Mouse (Mus musculus) intestine, embryonic 14.5 days (tissue): ENCODE results near the gene Fchsd2. TPM values are rescaled to one million over a fixed set of nuclear protein-coding genes. Genes with fewer than 3 reads are reported as not detected.

Experiments
- ATAC-seq: fragments of 200-750 bp; cut with Nextera tagmentation; replicated peaks from 2 replicates; pipeline ENCODE4 v1.8.0; 2017; ENCODE audit warnings: low read depth, moderate number of reproducible peaks, moderate TSS enrichment, moderate library complexity; ENCODE audit not compliant: low FRiP score, low TSS enrichment
- DNase-seq: peaks from one replicate; pipeline ENCODE4 v3.0.0-alpha.2; 2018; ENCODE audit warnings: low spot score
- H3K27ac ChIP-seq: fragments of 300-500 bp; sonication (generic); 2 replicates; pipeline ENCODE4 v1.5.1; 2014; ENCODE audit warnings: low read depth, mild to moderate bottlenecking, control low read depth
- H3K27me3 ChIP-seq: fragments of 300-500 bp; sonication (generic); replicated peaks from 2 replicates; pipeline ENCODE4 v1.6.1; 2014; ENCODE audit warnings: low read length, control low read depth; ENCODE audit not compliant: control insufficient read depth, insufficient read depth
- H3K36me3 ChIP-seq: fragments of 300-500 bp; sonication (generic); 2 replicates; pipeline ENCODE4 v1.6.1; 2014; ENCODE audit warnings: low read length, control low read depth; ENCODE audit not compliant: control insufficient read depth, insufficient read depth
- H3K4me1 ChIP-seq: fragments of 300-500 bp; sonication (generic); replicated peaks from 2 replicates; pipeline ENCODE4 v1.6.1; 2014; ENCODE audit warnings: low read length, control low read depth, mixed read lengths; ENCODE audit not compliant: control insufficient read depth, insufficient read depth
- H3K4me2 ChIP-seq: fragments of 300-500 bp; sonication (generic); 2 replicates; pipeline ENCODE4 v1.6.1; 2014; ENCODE audit warnings: low read length
- H3K4me3 ChIP-seq: fragments of 300-500 bp; sonication (generic); 2 replicates; pipeline ENCODE4 v1.5.1; 2014; ENCODE audit warnings: low read depth, low read length, control low read depth, mixed read lengths
- H3K9ac ChIP-seq: fragments of 300-500 bp; sonication (generic); 2 replicates; pipeline ENCODE4 v1.6.1; 2014; ENCODE audit warnings: mild to moderate bottlenecking, low read length
- H3K9me3 ChIP-seq: fragments of 300-500 bp; sonication (generic); 2 replicates; pipeline ENCODE4 v1.6.1; 2016; ENCODE audit warnings: low read length, control low read depth; ENCODE audit not compliant: control insufficient read depth
- WGBS: fragments of 180-500 bp; shearing (Covaris S2); extraction: QIAGEN DNeasy Blood & Tissue Kit; methylation state at CpG from one replicate; pipeline ENCODE4 v1.1.7; 2014; 5-methylcytosine and 5-hydroxymethylcytosine counted together
- polyA plus RNA-seq: library from polyadenylated mRNA; unstranded; fragments of >200 nt; fragmentation: Nextera tagmentation; extraction: Ambion mirVana; gene quantifications from 2 replicates; pipeline ENCODE4 v1.2.1, GENCODE M21; 2014

Gene Fchsd2
- polyA plus RNA-seq, 1 experiment from 2014 or later: 24.4 TPM

GRCm38 (mm10) chr7:101216724-101217123 lies 124.1 kb downstream of the Fchsd2 start:
- H3K4me2 ChIP-seq: no peak overlapping the region
- no peak for ATAC-seq
- no peak overlapping the region for H3K4me3 ChIP-seq
- H3K4me1 ChIP-seq: no peaks in the 10 kb centered on the region
- H3K9ac ChIP-seq: no peak overlapping the region
- H3K36me3 ChIP-seq: 0 out of 2 replicates have a peak, but pooled peaks cover 5% of the 10 kb centered on the region
- no peak for DNase-seq
- WGBS: 68% methylated on average over 2 of the region's 2 CpGs
- H3K27ac ChIP-seq: no peak overlapping the region
- H3K9me3 ChIP-seq: no peaks in the 10 kb centered on the region
- no peaks in the 10 kb centered on the region for H3K27me3 ChIP-seq

DNA sequence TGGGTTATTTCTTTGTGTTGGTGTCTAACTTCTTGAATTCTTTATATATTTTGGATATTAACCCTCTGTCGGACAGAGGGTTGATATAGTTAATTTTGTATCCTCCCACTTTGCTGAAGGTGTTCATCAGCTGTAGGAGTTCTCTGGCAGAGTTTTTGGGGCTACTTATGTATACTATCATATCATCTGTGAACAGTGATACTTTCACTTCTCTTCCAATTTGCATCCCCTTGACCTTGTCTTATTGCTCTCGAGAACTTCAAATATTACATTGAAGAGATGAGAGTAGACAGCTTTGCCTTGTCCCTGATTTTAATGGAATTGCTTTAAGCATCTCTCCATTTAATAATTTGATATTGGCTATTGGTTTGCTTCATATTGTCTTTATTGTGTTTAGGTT lies 130.8 kb downstream of the Fchsd2 start:
- H3K9me3 ChIP-seq: no peaks in the 10 kb centered on the region
- ATAC-seq (no peak), DNase-seq (no peak)
- no peak overlapping the region for H3K4me3 ChIP-seq
- H3K9ac ChIP-seq: no peak overlapping the region
- H3K4me2 ChIP-seq: no peak overlapping the region
- 95% methylated on average over 2 of the region's 2 CpGs for WGBS
- no peaks in the 10 kb centered on the region for H3K36me3 ChIP-seq
- no peak overlapping the region for H3K27ac ChIP-seq
- H3K4me1 ChIP-seq: no peaks in the 10 kb centered on the region
- H3K27me3 ChIP-seq: no peaks in the 10 kb centered on the region

- Histone ChIP-seq H3K4me3 (no peak overlapping the region), H3K27me3 (no peaks in the 10 kb centered on the region), H3K36me3 (no peaks in the 10 kb centered on the region), H3K4me1 (peaks cover 3% of the 10 kb centered on the region; the same call in 1 of the 2 replicates), H3K4me2 (no peak overlapping the region), H3K9ac (no peak overlapping the region), H3K27ac (no peak overlapping the region), H3K9me3 (no peaks in the 10 kb centered on the region)
- WGBS: 59% methylated on average over 1 of the region's 1 CpGs
- ATAC-seq (no peak), DNase-seq (no peak)
These were observed 136.7 kb downstream of the Fchsd2 start for GRCm38 (mm10) chr7:101229336-101229735.

DNA sequence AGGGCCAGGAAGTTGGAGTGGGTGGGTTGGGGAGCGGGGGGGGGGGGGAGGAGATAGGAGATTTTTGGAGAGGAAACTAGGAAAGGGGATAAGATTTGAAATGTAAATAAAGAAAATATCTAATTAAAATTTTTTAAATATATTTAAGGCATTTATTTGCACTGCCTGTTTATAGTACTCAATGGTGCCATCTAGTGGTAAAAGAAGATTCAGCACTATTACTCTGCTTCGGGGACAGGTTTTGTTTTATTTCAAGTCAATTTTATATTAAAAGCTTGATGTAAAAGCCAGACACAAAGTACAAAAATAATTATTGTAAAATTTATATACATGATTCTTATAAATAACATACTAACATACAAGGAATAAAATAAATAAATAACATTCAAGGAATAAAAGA lies 138.8 kb downstream of the Fchsd2 start:
- DNase-seq (no peak), ATAC-seq (no peak)
- Histone ChIP-seq H3K4me3 (no peak overlapping the region), H3K9me3 (no peaks in the 10 kb centered on the region), H3K27me3 (no peaks in the 10 kb centered on the region), H3K4me1 (peaks cover 3% of the 10 kb centered on the region; the same call in 1 of the 2 replicates), H3K9ac (no peak overlapping the region), H3K36me3 (no peaks in the 10 kb centered on the region), H3K27ac (no peak overlapping the region), H3K4me2 (no peak overlapping the region)
- 38% methylated on average over 2 of the region's 2 CpGs for WGBS

DNA sequence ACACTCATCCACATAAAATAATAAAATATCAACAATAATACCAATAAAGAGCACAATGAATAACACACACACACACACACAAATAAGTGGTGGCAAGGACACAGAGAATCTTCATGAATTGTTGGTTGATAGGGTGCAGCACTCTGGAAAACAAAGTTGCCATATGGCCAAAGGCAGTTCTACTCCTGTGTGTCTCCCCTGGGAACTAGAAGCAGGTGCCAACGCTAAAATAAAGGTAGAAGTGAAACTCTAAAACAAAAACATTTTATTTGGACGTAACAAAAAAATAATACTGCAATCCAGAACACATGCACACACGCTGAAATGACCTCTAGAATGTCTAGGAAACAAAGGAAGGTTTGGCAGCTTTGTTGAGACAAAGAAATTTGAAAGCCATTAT lies 140.1 kb downstream of the Fchsd2 start:
- no peaks in the 10 kb centered on the region for H3K9me3 ChIP-seq
- no peak for ATAC-seq
- no peak overlapping the region for H3K9ac ChIP-seq
- 90% methylated on average over 3 of the region's 3 CpGs for WGBS
- no peak overlapping the region for H3K27ac ChIP-seq
- DNase-seq: no peak
- H3K4me2 ChIP-seq: no peak overlapping the region
- H3K36me3 ChIP-seq: no peaks in the 10 kb centered on the region
- H3K27me3 ChIP-seq: no peaks in the 10 kb centered on the region
- peaks cover 3% of the 10 kb centered on the region; the same call in 1 of the 2 replicates for H3K4me1 ChIP-seq
- no peak overlapping the region for H3K4me3 ChIP-seq

GRCm38 (mm10) chr7:101236712-101237473 lies 144.2 kb downstream of the Fchsd2 start:
- no peak overlapping the region for H3K4me3 ChIP-seq
- no peaks in the 10 kb centered on the region; the same call in 1 of the 2 replicates for H3K36me3 ChIP-seq
- no peak overlapping the region for H3K27ac ChIP-seq
- H3K4me1 ChIP-seq: no peaks in the 10 kb centered on the region
- H3K4me2 ChIP-seq: no peak overlapping the region
- H3K27me3 ChIP-seq: no peaks in the 10 kb centered on the region
- no peaks in the 10 kb centered on the region for H3K9me3 ChIP-seq
- no peak for DNase-seq
- H3K9ac ChIP-seq: no peak overlapping the region
- 83% methylated on average over 8 of the region's 8 CpGs for WGBS
- no peak for ATAC-seq

GRCm38 (mm10) chr7:101248760-101249159 lies 156.1 kb downstream of the Fchsd2 start:
- no peak overlapping the region for H3K27ac ChIP-seq
- H3K9ac ChIP-seq: no peak overlapping the region
- WGBS: 73% methylated on average over 4 of the region's 4 CpGs
- peaks cover 35% of the 10 kb centered on the region for H3K36me3 ChIP-seq
- no peaks in the 10 kb centered on the region for H3K4me1 ChIP-seq
- no peak for ATAC-seq
- DNase-seq: no peak
- H3K4me2 ChIP-seq: no peak overlapping the region
- no peaks in the 10 kb centered on the region for H3K27me3 ChIP-seq
- H3K9me3 ChIP-seq: no peaks in the 10 kb centered on the region
- H3K4me3 ChIP-seq: no peak overlapping the region

GRCm38 (mm10) chr7:101249173-101249572 lies 156.5 kb downstream of the Fchsd2 start:
- ATAC-seq: no peak; the same call in 1 of the 2 replicates
- no peak for DNase-seq
- Histone ChIP-seq H3K27me3 (no peaks in the 10 kb centered on the region), H3K27ac (no peak overlapping the region), H3K4me2 (no peak overlapping the region), H3K9me3 (no peaks in the 10 kb centered on the region), H3K4me1 (no peaks in the 10 kb centered on the region), H3K4me3 (no peak overlapping the region), H3K36me3 (peaks cover 38% of the 10 kb centered on the region), H3K9ac (no peak overlapping the region)
- WGBS: 57% methylated on average over 2 of the region's 2 CpGs

- no peak for DNase-seq
- no peak for ATAC-seq
- Histone ChIP-seq H3K4me2 (no peak overlapping the region), H3K27me3 (no peaks in the 10 kb centered on the region), H3K36me3 (peaks cover 44% of the 10 kb centered on the region), H3K9ac (no peak overlapping the region), H3K4me3 (no peak overlapping the region), H3K9me3 (no peaks in the 10 kb centered on the region), H3K27ac (no peak overlapping the region), H3K4me1 (no peaks in the 10 kb centered on the region)
- WGBS: 75% methylated on average over 2 of the region's 2 CpGs
These were observed 160.4 kb downstream of the Fchsd2 start for GRCm38 (mm10) chr7:101253071-101253470.
